Mouse (Mus musculus) cerebellum, postnatal 10 days (tissue): ENCODE results near the gene Nkx1-1.

Source experiments
- DNase-seq, 2 experiments: peaks; one replicate each; pipeline ENCODE4 v3.0.0; 2021; ENCODE audit warnings: mixed read lengths in 2 of 2

Gene Nkx1-1

GRCm38 (mm10) chr5:33433201-33434138 is at the start of gene Nkx1-1:
Gene Nkx1-1, minus strand, starts transcription at chr5:33433976.
- DNase-seq: peak in 1 of 2 experiments; percentile 49

GRCm38 (mm10) chr5:33481318-33481685 is 47.5 kb upstream of the Nkx1-1 start:
- no peak for DNase-seq

GRCm38 (mm10) chr5:33480582-33481317 is 47.0 kb upstream of the Nkx1-1 start:
- no peak for DNase-seq

- DNase-seq: no peak
Measured at GRCm38 (mm10) chr5:33465464-33465863, 31.7 kb upstream of the Nkx1-1 start.

- DNase-seq: peak; percentile 42 to 55
Measured at GRCm38 (mm10) chr5:33464390-33464789, 30.6 kb upstream of the Nkx1-1 start.

- no peak for DNase-seq
Measured at GRCm38 (mm10) chr5:33459111-33459510, 25.3 kb upstream of the Nkx1-1 start.

GRCm38 (mm10) chr5:33458132-33458622 is 24.4 kb upstream of the Nkx1-1 start:
- no peak for DNase-seq

GRCm38 (mm10) chr5:33455737-33456136 is 22.0 kb upstream of the Nkx1-1 start:
- DNase-seq: no peak

GRCm38 (mm10) chr5:33443794-33444193 is 10.0 kb upstream of the Nkx1-1 start:
- no peak for DNase-seq

- DNase-seq: peak; percentile 85 to 89
Measured at GRCm38 (mm10) chr5:33442927-33443710, 9.3 kb upstream of the Nkx1-1 start.

GRCm38 (mm10) chr5:33438214-33438613 is 4.4 kb upstream of the Nkx1-1 start:
- DNase-seq: peak; percentile 66 to 76

- DNase-seq: no peak
Measured at GRCm38 (mm10) chr5:33435941-33436340, 2.2 kb upstream of the Nkx1-1 start.

- no peak for DNase-seq
Measured at GRCm38 (mm10) chr5:33435151-33435550, 1.4 kb upstream of the Nkx1-1 start.

- DNase-seq: peak in 1 of 2 experiments; percentile 37
Measured at GRCm38 (mm10) chr5:33434141-33434780, 485 bp upstream of the Nkx1-1 start.

- peak; percentile 22 to 45 for DNase-seq
Measured at GRCm38 (mm10) chr5:33432057-33432935, 1.5 kb downstream of the Nkx1-1 start.

- DNase-seq: peak; percentile 39 to 59
Measured at GRCm38 (mm10) chr5:33431173-33432005, 2.4 kb downstream of the Nkx1-1 start.

GRCm38 (mm10) chr5:33430511-33431172 is 3.1 kb downstream of the Nkx1-1 start:
- DNase-seq: peak; percentile 29 to 55

GRCm38 (mm10) chr5:33430106-33430505 is 3.7 kb downstream of the Nkx1-1 start:
- DNase-seq: peak in 1 of 2 experiments; percentile 38

- DNase-seq: no peak
Measured at GRCm38 (mm10) chr5:33427461-33427860, 6.3 kb downstream of the Nkx1-1 start.

GRCm38 (mm10) chr5:33420313-33420712 is 13.5 kb downstream of the Nkx1-1 start:
- DNase-seq: no peak
